Mouse (Mus musculus) brain, embryonic 14.5 days (tissue): ENCODE measurements at regions not wholly inside any gene's neighbourhood (a gene's known extent, or its start where the extent isn't known, plus 50 kb on each side); places are given as distances from the start of the nearest gene placed in this dataset.

Experiments
- CTCF ChIP-seq: fragments of 200-500 bp; IDR thresholded peaks from 2 replicates; pipeline ENCODE4 v1.5.1; 2012; ENCODE audit warnings: inconsistent platforms, mild to moderate bottlenecking, moderate library complexity, borderline replicate concordance; ENCODE audit not compliant: insufficient read depth, insufficient read length; ENCODE audit errors: extremely low read depth
- POLR2A ChIP-seq: fragments of 200-500 bp; IDR thresholded peaks from 2 replicates; pipeline ENCODE4 v1.6.1; 2012; ENCODE audit warnings: mild to moderate bottlenecking, inconsistent platforms, borderline replicate concordance; ENCODE audit not compliant: poor library complexity, insufficient read depth, insufficient read length, severe bottlenecking; ENCODE audit errors: extremely low read depth

DNA sequence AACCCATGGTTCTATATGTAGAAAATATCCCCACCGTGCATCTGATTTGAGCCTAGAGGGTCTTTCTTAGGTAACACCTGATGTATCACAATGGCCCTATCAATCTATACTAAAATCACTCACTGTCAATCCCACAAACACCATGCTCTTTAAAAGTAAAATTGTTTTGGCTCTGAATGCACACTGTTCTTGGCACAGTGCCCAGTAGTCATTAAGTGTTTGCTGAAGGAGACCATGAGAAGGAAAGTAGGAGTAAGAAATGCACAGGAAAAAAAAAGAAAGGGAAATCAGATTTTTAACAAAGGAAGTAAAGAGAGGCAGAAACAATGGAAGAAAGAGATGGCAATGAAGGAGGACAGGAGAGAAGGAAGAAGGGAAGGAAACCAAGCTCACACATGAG is 175.0 kb upstream of the Gm10192 start:
- no peak for TF ChIP-seq CTCF
- no peak for TF ChIP-seq POLR2A
